Mouse (Mus musculus): ENCODE measurements around the gene Wdfy1.

Gene Wdfy1

GRCm38 (mm10) chr1:79664911-79665310 lies 111.0 kb downstream of the Wdfy1 start:
- DNase-seq (ENCODE audit: low read depth in 1 of 2, low spot score in 2 of 2): no peak

DNA sequence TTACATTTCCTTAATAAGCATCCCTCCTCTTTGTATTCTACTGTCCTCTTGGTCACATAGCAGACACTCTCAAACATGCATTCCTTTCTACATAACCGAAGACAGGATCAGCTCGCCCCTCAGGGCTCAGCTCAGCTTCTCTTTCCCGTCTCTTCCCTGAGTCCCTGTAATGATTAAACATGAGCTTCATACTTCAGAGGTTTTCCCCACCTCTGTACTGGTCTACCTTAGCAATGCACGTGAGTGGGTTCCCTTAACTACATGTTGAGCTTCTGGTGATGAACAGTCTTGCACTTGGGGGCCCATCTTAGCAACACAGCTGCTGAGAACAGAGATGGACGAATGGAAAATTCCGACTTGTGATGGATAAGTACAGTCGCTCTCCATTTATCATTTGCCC lies 116.3 kb downstream of the Wdfy1 start:
- DNase-seq (ENCODE audit: low read depth in 1 of 2, low spot score in 2 of 2): no peak

DNA sequence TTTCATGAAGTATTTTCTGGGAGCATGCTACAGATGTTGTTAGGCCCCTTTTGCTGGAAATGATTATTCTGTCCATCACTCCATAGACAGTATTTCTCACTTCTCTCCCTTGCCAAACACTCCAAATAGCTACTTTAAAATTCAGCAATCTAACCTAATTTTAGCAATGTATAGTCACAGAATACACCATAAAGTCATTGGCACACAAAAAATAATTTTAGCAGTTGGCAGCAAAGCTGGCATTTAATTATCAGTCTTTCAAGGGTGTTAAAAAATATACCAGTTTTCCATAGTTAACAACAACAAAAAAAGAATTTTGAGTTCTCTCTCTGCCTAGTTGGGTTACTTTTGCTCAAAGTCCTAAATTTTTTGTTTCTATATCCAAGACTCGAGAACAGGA lies 118.5 kb downstream of the Wdfy1 start:
- DNase-seq (ENCODE audit: low read depth in 1 of 2, low spot score in 2 of 2): no peak

- no peak for DNase-seq (ENCODE audit: low read depth in 1 of 2, low spot score in 2 of 2)
Observed at GRCm38 (mm10) chr1:79655819-79656555, 120.0 kb downstream of the Wdfy1 start.

GRCm38 (mm10) chr1:79654948-79655347 lies 121.0 kb downstream of the Wdfy1 start:
- no peak for DNase-seq (ENCODE audit: low read depth in 1 of 2, low spot score in 2 of 2)
